Mouse (Mus musculus): ENCODE data around the gene Gbx2. TPM values are rescaled to one million over a fixed set of nuclear protein-coding genes. Genes with fewer than 3 reads are reported as not detected.

Gene Gbx2
- 21.7 and 30.5 TPM in 2 replicates for polyA plus RNA-seq (2015; fragmentation: Nextera tagmentation; extraction: Ambion mirVana)

DNA sequence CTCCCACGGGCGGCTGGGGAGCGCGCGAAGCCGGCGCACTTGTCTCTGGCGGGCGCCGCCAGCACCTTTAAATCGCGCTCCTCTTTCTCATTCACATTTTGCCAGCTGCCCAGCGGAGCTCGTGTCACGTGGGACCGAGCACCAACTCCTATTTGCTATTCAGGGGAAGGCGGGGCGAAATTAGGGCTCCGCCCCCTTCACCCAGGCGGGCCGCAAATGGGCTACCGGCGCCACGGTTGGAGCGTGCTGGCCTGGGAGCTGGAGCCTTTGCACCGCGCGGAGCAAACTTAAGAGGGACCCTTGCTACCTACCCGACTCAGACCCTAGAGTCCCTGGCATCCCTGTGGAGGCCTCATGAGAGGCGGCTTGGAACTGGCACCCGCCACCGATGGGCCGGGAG is at the start of gene Gbx2:
TSS of gene Gbx2 (minus strand) at position 60 of the 400 bp plus-strand sequence.
- H3K27me3 ChIP-seq (replicated peaks): peaks cover 62% of the 10 kb centered on the region
- peak within 1 kb of the TSS; percentile 85 for H3K4me2 ChIP-seq
- ATAC-seq (ENCODE audit: low FRiP score): peak; percentile 83
- peak within 1 kb of the TSS; percentile 49 for H3K4me3 ChIP-seq (replicated peaks)
- peak within 1 kb of the TSS; percentile 62 for H3K27ac ChIP-seq (replicated peaks)
- WGBS: under 1% methylated on average over 33 of the region's 33 CpGs
- H3K4me1 ChIP-seq: peaks cover 71% of the 10 kb centered on the region
- no peaks in the 10 kb centered on the region for H3K9me3 ChIP-seq (replicated peaks)
- H3K9ac ChIP-seq (replicated peaks): peak within 1 kb of the TSS; percentile 62
- H3K36me3 ChIP-seq: no peaks in the 10 kb centered on the region

DNA sequence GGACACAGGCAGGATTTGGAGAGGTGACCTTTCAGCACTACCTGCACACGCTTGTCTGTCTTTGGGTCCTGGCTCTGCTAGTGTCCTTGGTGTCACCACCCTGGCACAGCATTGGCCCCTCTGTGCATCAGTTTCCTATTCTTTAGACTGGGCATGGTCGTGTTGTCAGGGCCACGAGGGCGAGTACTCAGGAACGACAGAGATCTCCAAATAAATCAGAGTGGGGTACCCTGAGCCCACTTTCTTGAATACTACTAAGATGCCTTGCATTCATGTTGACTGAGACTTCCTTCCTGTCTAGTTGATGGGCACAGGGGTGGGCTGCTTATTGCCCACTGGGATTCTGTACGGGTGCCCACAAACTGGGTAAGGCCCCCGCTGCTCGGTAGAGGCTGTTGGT is 46.3 kb upstream of the Gbx2 start:
- Histone ChIP-seq H3K4me1 (no peaks in the 10 kb centered on the region), H3K4me3 (replicated peaks) (no peak overlapping the region)
- WGBS: 96% methylated on average over 8 of the region's 8 CpGs

DNA sequence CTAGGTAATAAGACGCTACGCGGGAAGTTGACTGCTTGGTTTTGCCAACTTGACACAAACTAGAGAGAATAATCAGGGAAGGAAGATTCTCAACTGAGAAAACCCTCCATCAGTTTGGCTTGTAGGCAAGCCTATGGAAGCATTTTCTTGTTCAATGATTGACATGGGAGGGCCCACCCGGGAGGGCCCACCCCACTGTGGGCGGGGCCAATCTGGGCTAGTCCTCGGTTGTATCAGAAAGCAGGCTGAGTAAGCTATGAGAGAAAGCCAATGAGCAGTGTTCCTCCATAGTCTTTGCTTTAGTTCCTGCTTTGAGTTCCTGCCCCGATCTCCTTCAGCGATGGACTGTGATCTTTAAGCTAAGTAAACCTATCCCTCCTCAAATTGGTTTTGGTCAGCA is 45.4 kb upstream of the Gbx2 start:
- no peak overlapping the region for H3K4me3 ChIP-seq (replicated peaks)
- H3K9me3 ChIP-seq (replicated peaks): no peaks in the 10 kb centered on the region
- ATAC-seq (ENCODE audit: low FRiP score): no peak
- no peaks in the 10 kb centered on the region for H3K36me3 ChIP-seq
- H3K27ac ChIP-seq (replicated peaks): no peak overlapping the region
- no peak overlapping the region for H3K4me2 ChIP-seq
- H3K27me3 ChIP-seq (replicated peaks): peaks cover 7% of the 10 kb centered on the region
- no peaks in the 10 kb centered on the region for H3K4me1 ChIP-seq
- H3K9ac ChIP-seq (replicated peaks): no peak overlapping the region
- 78% methylated on average over 8 of the region's 8 CpGs for WGBS

More for the DNA sequence above, 46.3 kb upstream of the Gbx2 start:
- no peaks in the 10 kb centered on the region for H3K36me3 ChIP-seq
- H3K9me3 ChIP-seq (replicated peaks): no peaks in the 10 kb centered on the region
- no peaks in the 10 kb centered on the region; the same call in none of the 2 replicates for H3K27me3 ChIP-seq (replicated peaks)
- H3K9ac ChIP-seq (replicated peaks): no peak overlapping the region
- H3K27ac ChIP-seq (replicated peaks): no peak overlapping the region
- no peak for ATAC-seq (ENCODE audit: low FRiP score)
- H3K4me2 ChIP-seq: no peak overlapping the region

DNA sequence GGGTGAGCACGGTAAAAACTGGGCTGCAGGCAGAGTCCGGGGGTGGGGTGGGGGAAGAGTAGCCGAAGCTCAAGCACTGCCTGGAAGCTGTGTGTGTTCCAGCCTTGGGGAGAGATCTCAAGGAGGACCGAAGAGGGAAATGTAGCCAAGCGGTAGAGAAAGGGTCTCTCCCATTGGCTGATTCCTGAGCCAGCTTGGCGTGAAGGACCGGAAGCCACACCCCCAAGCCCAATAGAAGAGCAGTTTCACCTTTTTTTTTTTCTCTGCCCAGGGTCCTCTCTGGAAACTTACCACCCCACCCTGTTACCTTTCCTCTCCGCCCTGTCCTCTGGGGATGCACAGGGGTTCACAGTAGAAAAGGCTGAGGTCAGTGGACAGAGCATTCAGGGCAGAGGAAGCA is 43.6 kb upstream of the Gbx2 start:
- Histone ChIP-seq H3K9ac (replicated peaks) (no peak overlapping the region), H3K27me3 (replicated peaks) (peaks cover 20% of the 10 kb centered on the region), H3K9me3 (replicated peaks) (no peaks in the 10 kb centered on the region), H3K4me1 (0 out of 2 replicates have a peak, but pooled peaks cover 3% of the 10 kb centered on the region), H3K4me3 (replicated peaks) (no peak overlapping the region), H3K36me3 (no peaks in the 10 kb centered on the region), H3K4me2 (no peak overlapping the region), H3K27ac (replicated peaks) (no peak overlapping the region)
- ATAC-seq (ENCODE audit: low FRiP score): no peak
- 75% methylated on average over 8 of the region's 8 CpGs for WGBS

DNA sequence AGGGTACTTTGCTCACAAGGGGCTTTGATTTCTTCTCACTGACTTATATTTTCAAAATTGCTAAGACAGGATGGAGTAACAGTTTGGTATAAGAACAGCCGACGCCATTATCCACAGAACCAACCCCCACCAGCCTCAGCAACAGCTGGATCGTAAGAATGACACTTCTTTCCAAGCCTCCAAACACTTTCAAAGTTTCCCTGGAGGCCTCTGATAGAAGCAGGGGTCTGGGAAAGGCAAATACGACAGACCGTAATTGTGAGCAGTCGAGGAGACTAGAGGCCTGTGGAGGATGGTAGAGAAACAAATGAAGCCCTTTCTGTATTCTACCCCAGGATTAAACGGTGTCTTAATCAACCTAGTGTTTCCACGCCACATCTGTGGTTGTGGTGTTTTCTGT is 40.9 kb upstream of the Gbx2 start:
- ATAC-seq (ENCODE audit: low FRiP score): no peak
- Histone ChIP-seq H3K4me2 (no peak overlapping the region), H3K9ac (replicated peaks) (no peak overlapping the region), H3K36me3 (no peaks in the 10 kb centered on the region), H3K27ac (replicated peaks) (no peak overlapping the region), H3K27me3 (replicated peaks) (peaks cover 27% of the 10 kb centered on the region), H3K4me3 (replicated peaks) (no peak overlapping the region), H3K9me3 (replicated peaks) (no peaks in the 10 kb centered on the region), H3K4me1 (peaks cover 16% of the 10 kb centered on the region; the same call in 1 of the 2 replicates)
- WGBS: 61% methylated on average over 8 of the region's 8 CpGs

DNA sequence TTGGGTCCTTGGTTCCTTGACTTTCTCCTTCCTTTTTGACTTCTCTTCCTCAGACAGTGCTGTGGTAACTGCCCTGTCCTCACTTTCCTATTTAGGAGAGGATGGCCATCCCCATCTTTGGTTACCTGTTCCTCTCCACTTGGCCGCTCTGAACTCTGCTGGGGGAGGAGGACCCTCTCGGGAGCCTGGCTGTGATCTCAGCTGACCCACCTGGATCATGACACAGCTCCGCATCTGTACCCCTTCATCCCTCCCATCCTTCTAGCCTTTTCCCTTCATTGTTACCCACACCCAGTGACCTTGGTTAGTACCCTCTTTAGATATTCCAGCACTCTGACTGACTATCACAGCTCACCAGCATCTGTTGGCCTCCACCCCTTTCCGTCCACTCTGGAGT is 38.7 kb upstream of the Gbx2 start:
- Histone ChIP-seq H3K27ac (replicated peaks) (no peak overlapping the region), H3K4me3 (replicated peaks) (no peak overlapping the region), H3K4me1 (peaks cover 21% of the 10 kb centered on the region), H3K4me2 (no peak overlapping the region), H3K36me3 (no peaks in the 10 kb centered on the region), H3K9me3 (replicated peaks) (no peaks in the 10 kb centered on the region), H3K27me3 (replicated peaks) (peaks cover 31% of the 10 kb centered on the region), H3K9ac (replicated peaks) (no peak overlapping the region)
- ATAC-seq (ENCODE audit: low FRiP score): no peak
- 93% methylated on average over 4 of the region's 4 CpGs for WGBS

DNA sequence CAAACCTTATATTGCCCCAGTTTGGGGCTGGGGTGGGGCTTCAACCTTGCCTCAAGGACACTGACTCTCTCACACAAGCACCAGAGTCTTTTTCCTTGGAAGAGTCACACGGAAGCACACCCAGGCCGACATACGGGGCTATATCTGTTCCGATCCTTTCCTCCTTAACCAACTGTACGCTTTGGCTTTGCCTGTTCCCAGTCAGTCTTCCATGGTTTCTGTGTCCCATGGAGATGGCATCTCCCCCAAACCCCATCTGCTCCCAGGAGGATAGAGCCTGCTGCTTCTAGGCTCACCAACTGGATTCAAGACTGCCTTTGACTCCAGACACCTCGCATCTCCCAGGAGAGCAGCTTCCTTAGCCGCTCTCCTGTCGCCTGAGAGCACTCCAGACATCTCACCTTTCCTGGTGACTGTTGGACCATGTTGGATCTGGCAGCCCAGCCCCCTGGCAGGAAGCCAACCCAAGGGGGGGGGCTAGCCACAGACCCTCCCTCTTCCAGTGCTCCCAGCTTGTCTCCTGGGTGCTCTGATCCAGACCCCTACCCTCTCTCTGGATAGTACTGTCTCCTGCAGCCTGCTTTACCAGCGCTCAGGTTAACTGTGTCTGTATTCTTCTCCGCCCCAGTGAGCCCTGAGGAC is 38.2 kb upstream of the Gbx2 start:
- H3K9me3 ChIP-seq (replicated peaks): no peaks in the 10 kb centered on the region
- H3K4me2 ChIP-seq: peak overlapping the region; percentile 76
- ATAC-seq (ENCODE audit: low FRiP score): no peak
- H3K27me3 ChIP-seq (replicated peaks): peaks cover 31% of the 10 kb centered on the region
- H3K36me3 ChIP-seq: no peaks in the 10 kb centered on the region
- no peak overlapping the region for H3K27ac ChIP-seq (replicated peaks)
- H3K4me3 ChIP-seq (replicated peaks): peak overlapping the region; percentile 55; the same call in 1 of the 2 replicates
- peaks cover 27% of the 10 kb centered on the region for H3K4me1 ChIP-seq
- H3K9ac ChIP-seq (replicated peaks): peak overlapping the region; percentile 50; the same call in 1 of the 2 replicates
- WGBS: 59% methylated on average over 10 of the region's 10 CpGs

DNA sequence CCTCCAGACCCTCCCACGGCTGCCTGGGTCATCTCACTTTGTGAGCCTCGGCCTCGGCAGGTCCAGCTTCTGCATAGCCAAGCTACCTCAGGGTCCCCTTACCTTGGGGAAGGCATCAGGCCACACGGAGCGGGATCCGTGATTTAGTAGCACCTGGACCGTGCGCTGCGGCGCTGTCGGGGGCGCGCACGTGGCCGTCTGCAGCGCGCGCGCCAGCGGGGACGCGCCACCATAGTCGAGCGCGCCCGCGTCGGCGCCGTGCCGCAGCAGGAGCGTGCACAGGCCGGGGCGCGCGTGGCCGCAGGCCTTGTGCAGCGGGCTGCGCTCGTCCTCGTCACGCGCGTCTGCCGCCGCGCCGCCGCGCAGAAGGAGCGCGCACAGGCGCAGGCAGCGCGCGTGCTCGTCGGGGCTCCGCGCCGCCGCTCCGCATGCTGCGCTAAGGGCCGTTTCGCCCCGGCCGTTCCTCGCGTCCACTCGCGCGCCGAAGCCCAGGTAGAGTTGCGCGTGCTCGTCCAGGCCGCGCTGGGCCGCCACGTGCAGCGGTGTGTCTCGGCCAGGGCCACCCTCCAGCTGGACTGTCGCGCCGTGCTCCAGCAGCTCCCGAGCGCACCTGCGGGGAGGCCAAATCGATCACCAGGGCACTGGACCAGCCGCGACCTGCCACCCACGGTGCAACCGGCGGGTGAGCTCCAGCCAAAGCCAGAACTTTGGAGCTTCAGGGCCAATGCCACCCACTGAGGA is 37.3 kb upstream of the Gbx2 start:
- Histone ChIP-seq H3K4me3 (replicated peaks) (peak overlapping the region; percentile 55), H3K9me3 (replicated peaks) (no peaks in the 10 kb centered on the region), H3K4me2 (peak overlapping the region; percentile 76), H3K36me3 (no peaks in the 10 kb centered on the region), H3K4me1 (peaks cover 30% of the 10 kb centered on the region), H3K27me3 (replicated peaks) (peaks cover 31% of the 10 kb centered on the region), H3K9ac (replicated peaks) (peak overlapping the region; percentile 50), H3K27ac (replicated peaks) (peak overlapping the region; percentile 72)
- 1% methylated on average over 75 of the region's 95 CpGs for WGBS
- peak; percentile 82 for ATAC-seq (ENCODE audit: low FRiP score)

DNA sequence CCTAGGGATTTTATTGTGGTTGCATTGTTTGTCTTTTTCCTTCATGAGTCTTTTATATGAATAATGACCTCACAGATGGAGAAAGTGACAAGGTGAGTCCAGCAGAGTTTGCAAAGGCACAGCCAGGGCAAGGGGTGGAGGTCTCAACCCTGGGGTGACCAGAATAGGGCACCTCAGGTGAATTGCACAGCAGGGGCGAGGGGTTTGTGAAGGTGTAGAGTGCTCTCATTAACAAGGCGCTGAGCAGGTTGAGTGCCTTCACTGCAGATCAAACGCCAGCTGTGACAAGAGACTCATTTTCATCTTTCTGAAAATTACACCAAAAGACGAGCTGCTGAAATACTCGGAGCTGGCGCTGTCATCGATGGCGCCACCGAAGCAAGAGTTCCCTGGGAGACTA is 36.6 kb upstream of the Gbx2 start:
- peaks cover 31% of the 10 kb centered on the region for H3K4me1 ChIP-seq

DNA sequence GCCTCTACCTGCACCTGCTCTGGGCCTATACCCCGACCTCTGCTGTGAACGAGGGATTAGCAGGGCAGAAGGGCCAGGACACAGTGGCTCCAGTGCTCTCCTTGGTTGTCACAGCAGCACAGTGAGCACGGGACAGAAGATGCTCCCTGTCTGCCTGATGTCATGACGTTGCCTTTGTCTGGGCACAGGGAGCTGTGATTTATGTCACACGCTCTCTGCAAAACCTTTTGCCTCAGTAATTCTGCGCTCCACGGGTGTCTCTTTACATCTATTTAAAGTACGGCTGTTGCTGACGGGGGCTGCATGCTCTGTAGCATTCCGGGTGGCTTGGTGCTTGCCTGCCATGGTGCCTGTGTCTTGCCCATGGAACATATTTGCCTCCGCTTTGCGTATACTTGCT is 33.4 kb upstream of the Gbx2 start:
- Histone ChIP-seq H3K27me3 (replicated peaks) (peaks cover 21% of the 10 kb centered on the region), H3K27ac (replicated peaks) (0 out of 2 replicates have a peak overlapping the region, but pooled peaks have one; percentile 3), H3K4me3 (replicated peaks) (no peak overlapping the region), H3K9ac (replicated peaks) (no peak overlapping the region), H3K4me2 (no peak overlapping the region), H3K4me1 (peaks cover 35% of the 10 kb centered on the region), H3K9me3 (replicated peaks) (no peaks in the 10 kb centered on the region), H3K36me3 (no peaks in the 10 kb centered on the region)
- whole genome bisulfite sequencing: 9% methylated on average over 12 of the region's 12 CpGs
- ATAC-seq (ENCODE audit: low FRiP score): no peak

More for the DNA sequence above, 36.6 kb upstream of the Gbx2 start:
- Histone ChIP-seq H3K9me3 (replicated peaks) (no peaks in the 10 kb centered on the region), H3K27me3 (replicated peaks) (peaks cover 31% of the 10 kb centered on the region), H3K27ac (replicated peaks) (peak overlapping the region; percentile 72; the same call in 1 of the 2 replicates), H3K4me3 (replicated peaks) (peak overlapping the region; percentile 55), H3K36me3 (no peaks in the 10 kb centered on the region), H3K4me2 (peak overlapping the region; percentile 76), H3K9ac (replicated peaks) (peak overlapping the region; percentile 50)
- ATAC-seq (ENCODE audit: low FRiP score): peak; percentile 9; the same call in 1 of the 2 replicates
- WGBS: 7% methylated on average over 9 of the region's 9 CpGs

DNA sequence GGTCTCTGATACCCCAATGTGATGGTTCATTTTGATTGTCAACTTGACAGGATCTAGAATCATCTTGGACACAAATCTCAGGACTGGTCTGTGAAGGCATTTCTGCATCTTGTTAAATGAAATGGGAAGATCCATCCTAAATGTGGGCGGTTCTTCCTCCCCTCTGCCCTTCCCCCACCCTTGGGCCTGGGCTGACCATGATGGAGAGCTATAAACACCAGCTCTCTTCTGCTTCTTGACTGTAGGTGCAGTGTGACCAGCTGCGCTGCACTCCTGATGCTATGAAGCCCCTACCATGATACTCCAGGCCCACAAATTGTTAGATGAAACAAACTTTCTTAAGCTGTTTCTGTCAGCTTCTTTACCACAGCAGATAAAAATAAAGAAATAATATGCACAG is 32.3 kb upstream of the Gbx2 start:
- H3K4me2 ChIP-seq: no peak overlapping the region
- H3K27me3 ChIP-seq (replicated peaks): peaks cover 16% of the 10 kb centered on the region; the same call in 1 of the 2 replicates
- no peak overlapping the region for H3K27ac ChIP-seq (replicated peaks)
- no peak overlapping the region for H3K9ac ChIP-seq (replicated peaks)
- H3K4me3 ChIP-seq (replicated peaks): no peak overlapping the region
- H3K9me3 ChIP-seq (replicated peaks): no peaks in the 10 kb centered on the region
- H3K36me3 ChIP-seq: no peaks in the 10 kb centered on the region
- WGBS: 89% methylated on average over 2 of the region's 2 CpGs
- no peak for ATAC-seq (ENCODE audit: low FRiP score)
- H3K4me1 ChIP-seq: peaks cover 28% of the 10 kb centered on the region

DNA sequence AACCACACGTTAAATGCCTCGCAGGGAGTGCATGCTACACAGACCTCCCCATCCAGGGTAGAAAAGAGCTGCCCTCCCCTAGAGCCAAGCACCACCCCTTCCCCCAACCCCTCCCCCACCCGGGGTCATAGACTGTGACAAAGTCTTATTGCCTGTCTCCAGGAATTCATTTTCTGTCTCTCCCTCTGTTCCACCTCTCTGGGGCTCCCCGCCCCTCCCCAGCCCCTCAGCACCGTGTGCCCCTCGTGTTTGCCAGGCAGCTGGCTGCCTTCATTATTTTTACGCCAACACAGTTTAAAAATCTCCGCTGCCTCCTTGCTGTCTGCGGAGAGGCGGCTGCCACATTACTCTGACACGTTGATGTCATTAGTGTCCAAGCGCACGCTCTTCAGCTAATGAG is 31.1 kb upstream of the Gbx2 start:
- Histone ChIP-seq H3K36me3 (no peaks in the 10 kb centered on the region), H3K4me3 (replicated peaks) (no peak overlapping the region), H3K9me3 (replicated peaks) (no peaks in the 10 kb centered on the region), H3K27ac (replicated peaks) (no peak overlapping the region; the same call in 1 of the 2 replicates), H3K4me1 (peaks cover 22% of the 10 kb centered on the region), H3K4me2 (peak overlapping the region; percentile 32), H3K9ac (replicated peaks) (0 out of 2 replicates have a peak overlapping the region, but pooled peaks have one; percentile 26), H3K27me3 (replicated peaks) (peaks cover 16% of the 10 kb centered on the region; the same call in 1 of the 2 replicates)
- 8% methylated on average over 13 of the region's 13 CpGs for WGBS
- no peak for ATAC-seq (ENCODE audit: low FRiP score)

All from neural tube, embryonic 15.5 days (tissue).